Mouse (Mus musculus) heart, embryonic 11.5 days (tissue): ENCODE data around the gene Trex1. TPM values are rescaled to one million over a fixed set of nuclear protein-coding genes. Genes with fewer than 3 reads are reported as not detected.

Experiments used
- polyA plus RNA-seq: library from polyadenylated mRNA; unstranded; fragments of >200 nt; fragmentation: Nextera tagmentation; extraction: Ambion mirVana; gene quantifications from 2 replicates; pipeline ENCODE4 v1.2.1, GENCODE M21; 2014

Gene Trex1
- polyA plus RNA-seq, 1 experiment from 2014 or later: 5.7 TPM

Other genes starting within 250 kb of the Trex1 start
- 0.04 and 0.10 TPM in 2 replicates for gene Celsr3, start 233.4 kb downstream of the Trex1 start, polyA plus RNA-seq
- 6.3 and 7.0 TPM in 2 replicates for gene Slc26a6, start 206.5 kb downstream of the Trex1 start, polyA plus RNA-seq
- gene Tmem89, start 145.1 kb downstream of the Trex1 start, polyA plus RNA-seq: not detected in 2 replicates
- 707 and 751 TPM in 2 replicates for gene Uqcrc1, start 123.1 kb downstream of the Trex1 start, polyA plus RNA-seq
- 0.28 and 0.77 TPM in 2 replicates for gene Col7a1, start 106.1 kb downstream of the Trex1 start, polyA plus RNA-seq
- not detected in 2 replicates for gene Ucn2, start 73.7 kb downstream of the Trex1 start, polyA plus RNA-seq
- gene Pfkfb4, start 68.0 kb downstream of the Trex1 start, polyA plus RNA-seq: 3.6 and 4.5 TPM in 2 replicates
- gene Shisa5, start 21.2 kb downstream of the Trex1 start, polyA plus RNA-seq: 49.0 and 59.1 TPM in 2 replicates
- gene Atrip, start 14.4 kb upstream of the Trex1 start, polyA plus RNA-seq: 18.0 and 18.6 TPM in 2 replicates
- gene Ccdc51, start 22.8 kb upstream of the Trex1 start, polyA plus RNA-seq: 15.5 and 15.8 TPM in 2 replicates
- gene Tma7, start 22.9 kb upstream of the Trex1 start, polyA plus RNA-seq: 776 and 790 TPM in 2 replicates
- gene Plxnb1, start 35.7 kb upstream of the Trex1 start, polyA plus RNA-seq: 5.5 and 6.8 TPM in 2 replicates
- gene Fbxw21, start 102.3 kb upstream of the Trex1 start, polyA plus RNA-seq: not detected in 2 replicates
- not detected in 2 replicates for gene Fbxw13, start 136.2 kb upstream of the Trex1 start, polyA plus RNA-seq
- gene Fbxw20, start 175.0 kb upstream of the Trex1 start, polyA plus RNA-seq: not detected in 2 replicates
- gene Fbxw14, start 227.9 kb upstream of the Trex1 start, polyA plus RNA-seq: not detected in 2 replicates